Comparison of ENCODE assay signal across 8 mouse cellular contexts in the genomic region with DNA sequence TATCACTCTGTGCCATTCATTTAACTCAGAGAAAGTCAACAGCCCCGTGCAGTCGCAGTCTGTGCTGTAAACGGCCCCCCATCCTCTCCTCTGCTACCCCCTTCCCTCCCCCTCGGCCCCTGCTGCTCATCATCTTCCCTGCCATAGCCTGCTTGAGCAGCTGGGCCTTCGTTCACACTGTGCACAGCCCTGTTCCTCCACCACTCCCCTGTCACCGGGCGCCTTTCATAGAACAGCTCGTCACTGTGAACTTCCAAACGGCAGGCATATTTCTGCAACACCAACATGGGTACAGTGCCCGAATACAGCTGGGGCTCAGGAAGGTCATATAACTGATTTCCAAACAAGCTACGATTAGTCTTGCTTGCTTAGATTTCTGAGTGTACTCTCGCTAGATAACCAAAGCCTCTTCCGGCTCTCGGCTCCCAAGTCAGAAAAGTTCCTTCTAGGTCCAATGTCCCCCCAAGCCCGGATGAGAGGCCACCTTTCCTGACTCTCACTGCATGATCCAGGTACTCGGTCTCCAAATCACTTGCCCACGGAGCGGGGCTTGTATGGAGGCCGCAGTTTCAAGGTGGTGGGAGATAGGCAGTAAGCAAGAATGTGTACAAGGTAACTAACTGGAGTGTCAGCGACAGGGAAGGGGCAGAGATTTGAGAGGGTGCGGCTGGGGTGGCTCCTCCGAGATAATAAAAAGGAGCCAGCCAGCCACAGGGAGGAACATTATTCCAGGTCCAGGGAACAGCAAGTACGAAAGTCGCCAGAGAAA.
DNase-seq lines count a peak whose midpoint lies in the region; ATAC-seq and TF ChIP-seq lines count a peak whose summit lies in the region.

No protein-coding gene starts in this region.

- H3K27me3 ChIP-seq in liver, embryonic 11.5 days (replicated peaks; ENCODE audit: control insufficient read depth, insufficient read depth, low read length) = peaks cover 14% of the 10 kb centered on the region
- peaks cover 54% of the 10 kb centered on the region for H3K27me3 ChIP-seq in forebrain, embryonic 10.5 days (ENCODE audit: poor library complexity, severe bottlenecking)
- peaks cover 14% of the 10 kb centered on the region for H3K27me3 ChIP-seq in limb, embryonic 11.5 days (ENCODE audit: control insufficient read depth, insufficient read depth, low read length)

- no peaks in the 10 kb centered on the region for H3K9me3 ChIP-seq in liver, embryonic 11.5 days (ENCODE audit: control insufficient read depth, low read length)
- H3K9me3 ChIP-seq in forebrain, embryonic 10.5 days = no peaks in the 10 kb centered on the region
- no peaks in the 10 kb centered on the region for H3K9me3 ChIP-seq in limb, embryonic 11.5 days (ENCODE audit: control insufficient read depth, low read length)

- TF ChIP-seq CTCF in olfactory bulb, adult 2 months (IDR thresholded peaks at IDR 0.05; ENCODE audit: insufficient read depth, low read depth, low read length) = no peak

- 0 out of 2 replicates have a peak overlapping the region, but pooled peaks have one; percentile 20 for H3K9ac ChIP-seq in liver, embryonic 11.5 days (ENCODE audit: low read depth, low read length)
- H3K9ac ChIP-seq in limb, embryonic 11.5 days (ENCODE audit: low read length) = no peak overlapping the region

- no peak overlapping the region for H3K27ac ChIP-seq in liver, embryonic 11.5 days (ENCODE audit: low read depth, low read length)
- peak overlapping the region; percentile 53 for H3K27ac ChIP-seq in forebrain, embryonic 10.5 days
- no peak overlapping the region for H3K27ac ChIP-seq in limb, embryonic 11.5 days (replicated peaks; ENCODE audit: low read depth, low read length)
- no peak overlapping the region for H3K27ac ChIP-seq in olfactory bulb, adult 2 months (ENCODE audit: insufficient read depth, low read depth, low read length)

- DNase-seq in liver, embryonic 11.5 days (ENCODE audit: low spot score) = no peak
- DNase-seq in liver = no peak
- DNase-seq in forebrain, embryonic 10.5 days (ENCODE audit: extremely low spot score, low spot score) = no peak
- no peak for DNase-seq in limb, embryonic 11.5 days (ENCODE audit: low spot score)
- DNase-seq in thymus, postnatal 10 days (ENCODE audit: low spot score in 2 of 2) = no peak
- no peak for DNase-seq in kidney, postnatal 10 days

- peaks cover 21% of the 10 kb centered on the region; the same call in 1 of the 2 replicates for H3K4me1 ChIP-seq in liver, embryonic 11.5 days (replicated peaks; ENCODE audit: control insufficient read depth, insufficient read depth, low read length)
- H3K4me1 ChIP-seq in forebrain, embryonic 10.5 days = peaks cover 48% of the 10 kb centered on the region
- peaks cover 13% of the 10 kb centered on the region for H3K4me1 ChIP-seq in limb, embryonic 11.5 days (ENCODE audit: control insufficient read depth, insufficient read depth, low read length)
- H3K4me1 ChIP-seq in olfactory bulb, adult 2 months (ENCODE audit: control insufficient read depth, insufficient read depth, low read length) = peaks cover 46% of the 10 kb centered on the region

- ATAC-seq in liver, embryonic 11.5 days (replicated peaks; ENCODE audit: low FRiP score) = no peak
- no peak for ATAC-seq in limb, embryonic 11.5 days (ENCODE audit: insufficient number of reproducible peaks, low FRiP score, low TSS enrichment, low read depth)
- no peak for ATAC-seq in frontal cortex, adult (ENCODE audit: low TSS enrichment)

- H3K4me2 ChIP-seq in liver, embryonic 11.5 days = peak overlapping the region; percentile 62
- H3K4me2 ChIP-seq in limb, embryonic 11.5 days (ENCODE audit: low read depth, severe bottlenecking) = peak overlapping the region; percentile 48

- no peak for TF ChIP-seq POLR2A in olfactory bulb, adult 2 months (IDR thresholded peaks at IDR 0.05; ENCODE audit: insufficient read depth, low read depth, low read length)

- H3K4me3 ChIP-seq in liver, embryonic 11.5 days (ENCODE audit: low read depth, low read length) = 0 out of 2 replicates have a peak overlapping the region, but pooled peaks have one; percentile 12
- H3K4me3 ChIP-seq in forebrain, embryonic 10.5 days = peak overlapping the region; percentile 46
- peak overlapping the region; percentile 12; the same call in 1 of the 2 replicates for H3K4me3 ChIP-seq in limb, embryonic 11.5 days (ENCODE audit: low read depth, low read length)
- peak overlapping the region; percentile 39 for H3K4me3 ChIP-seq in olfactory bulb, adult 2 months (ENCODE audit: insufficient read depth, low read depth, low read length)

- 46% methylated on average over 24 of the region's 24 CpGs for WGBS in liver, embryonic 11.5 days
- 25% methylated on average over 24 of the region's 24 CpGs for WGBS in forebrain, embryonic 10.5 days
- 29% methylated on average over 24 of the region's 24 CpGs for WGBS in limb, embryonic 11.5 days
- WGBS in olfactory bulb, adult 2 months = 38% methylated on average over 24 of the region's 24 CpGs

- no peaks in the 10 kb centered on the region for H3K36me3 ChIP-seq in liver, embryonic 11.5 days (ENCODE audit: control insufficient read depth, insufficient read depth, low read length)
- no peaks in the 10 kb centered on the region for H3K36me3 ChIP-seq in forebrain, embryonic 10.5 days (replicated peaks)
- no peaks in the 10 kb centered on the region for H3K36me3 ChIP-seq in limb, embryonic 11.5 days (ENCODE audit: control insufficient read depth, insufficient read depth, low read length)
